Mouse (Mus musculus): ENCODE measurements around the gene Sypl. TPM values are rescaled to one million over a fixed set of nuclear protein-coding genes. Genes with fewer than 3 reads are reported as not detected.

The Sypl gene
- polyA plus RNA-seq, 1 experiment, result 28.9 TPM

DNA sequence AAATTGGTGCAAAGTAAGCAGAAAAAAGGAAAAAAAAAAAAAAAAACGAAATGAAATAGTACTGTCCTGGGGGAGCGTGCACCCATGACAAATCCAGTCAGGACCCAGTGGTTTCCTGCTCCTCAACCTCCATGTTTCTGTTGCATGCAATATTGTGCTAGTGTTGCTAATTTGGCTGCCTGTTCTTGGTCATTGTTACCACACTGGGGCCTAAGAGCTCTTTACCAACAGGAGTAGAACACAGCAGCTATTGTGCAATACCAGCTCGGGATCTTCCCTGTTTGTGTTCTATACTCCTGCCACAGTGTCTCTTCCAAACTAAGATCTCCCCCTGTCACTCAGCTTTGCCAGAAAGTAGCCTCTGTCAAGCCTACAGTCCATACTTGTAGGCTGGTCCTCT, 9.7 kb upstream of the Sypl start:
- no peak for TF ChIP-seq POLR2A (IDR thresholded peaks at IDR 0.05; ENCODE audit: borderline replicate concordance, extremely low read depth, insufficient read depth, insufficient read length, poor library complexity, severe bottlenecking)
- TF ChIP-seq CTCF (IDR thresholded peaks at IDR 0.05; ENCODE audit: borderline replicate concordance, extremely low read depth, insufficient read depth, insufficient read length), result no peak
- no peak for DNase-seq (ENCODE audit: low read depth)

DNA sequence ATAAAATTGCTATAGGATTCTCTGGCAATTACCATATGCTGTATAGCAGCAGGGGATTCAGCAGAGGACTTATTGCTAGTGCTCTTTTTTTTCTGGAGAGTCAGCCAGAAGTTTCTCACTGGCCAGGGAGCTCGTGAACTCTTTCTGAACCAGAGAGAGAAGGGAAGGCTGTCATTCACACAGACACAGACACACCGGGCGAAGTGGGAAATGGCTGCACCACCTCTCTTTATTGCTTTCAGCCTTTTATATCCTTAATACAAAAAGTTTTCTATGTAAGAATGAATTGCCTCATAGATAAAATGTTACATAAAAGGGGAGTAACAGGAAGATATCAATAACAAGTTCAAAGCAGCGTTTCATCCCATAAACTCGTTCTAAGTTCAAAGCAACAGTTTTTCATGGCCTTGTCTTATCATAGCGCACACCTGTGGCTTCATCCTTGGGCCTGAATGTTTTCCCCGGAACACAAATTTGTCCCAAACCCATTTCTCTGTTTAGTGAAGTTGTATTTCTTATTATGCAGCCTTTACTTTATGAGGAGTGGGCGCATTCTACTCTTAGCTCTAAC, 8.7 kb upstream of the Sypl start:
- TF ChIP-seq POLR2A (IDR thresholded peaks at IDR 0.05; ENCODE audit: borderline replicate concordance, extremely low read depth, insufficient read depth, insufficient read length, poor library complexity, severe bottlenecking) (no peak), CTCF (IDR thresholded peaks at IDR 0.05; ENCODE audit: borderline replicate concordance, extremely low read depth, insufficient read depth, insufficient read length) (no peak)
- DNase-seq (ENCODE audit: low read depth), result no peak

DNA sequence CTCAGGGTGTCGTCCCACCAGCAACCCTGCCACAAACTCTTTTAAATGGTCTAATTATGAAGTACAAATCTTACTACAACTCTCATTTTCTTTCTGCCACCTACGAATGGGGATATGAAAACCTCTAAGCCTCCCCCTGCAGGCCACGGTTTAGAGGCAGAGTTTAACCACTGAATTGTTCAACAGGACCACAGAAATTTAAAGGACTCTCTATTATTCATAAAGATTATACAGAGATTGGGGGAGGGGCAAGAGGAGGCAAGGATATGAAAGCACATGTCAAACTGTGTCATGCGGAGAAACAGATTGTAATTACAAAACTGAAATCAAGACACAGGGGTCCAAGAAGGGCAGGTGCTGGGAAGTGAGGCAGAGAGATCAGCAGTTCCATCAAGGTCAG, 7.3 kb upstream of the Sypl start:
- TF ChIP-seq CTCF (IDR thresholded peaks at IDR 0.05; ENCODE audit: borderline replicate concordance, extremely low read depth, insufficient read depth, insufficient read length) (no peak), POLR2A (IDR thresholded peaks at IDR 0.05; ENCODE audit: borderline replicate concordance, extremely low read depth, insufficient read depth, insufficient read length, poor library complexity, severe bottlenecking) (no peak)
- DNase-seq (ENCODE audit: low read depth), result no peak

DNA sequence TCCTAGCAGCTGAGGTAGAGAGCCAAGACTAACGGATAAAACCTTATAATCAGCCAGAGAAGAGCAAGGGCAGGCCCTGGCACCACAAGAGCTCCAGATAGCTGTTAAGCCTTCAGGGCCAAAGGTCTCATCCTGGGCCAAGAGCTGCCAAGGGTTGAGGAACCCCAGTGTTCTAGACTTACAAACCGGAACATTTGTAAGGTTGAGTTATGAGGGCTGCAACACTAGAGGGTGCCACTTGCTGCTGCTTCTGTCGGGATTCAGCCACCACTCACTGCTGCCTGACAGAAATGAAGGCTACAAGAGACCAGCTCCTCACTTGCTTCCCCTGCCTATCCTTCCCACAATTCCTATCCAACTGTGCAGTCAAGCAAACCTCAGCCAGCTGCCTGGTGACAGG, 1.3 kb upstream of the Sypl start:
- TF ChIP-seq POLR2A (IDR thresholded peaks at IDR 0.05; ENCODE audit: borderline replicate concordance, extremely low read depth, insufficient read depth, insufficient read length, poor library complexity, severe bottlenecking) (no peak), CTCF (IDR thresholded peaks at IDR 0.05; ENCODE audit: borderline replicate concordance, extremely low read depth, insufficient read depth, insufficient read length) (peak; percentile 28; the same call in 1 of the 2 replicates)
- DNase-seq (ENCODE audit: low read depth), result peak; percentile 38

DNA sequence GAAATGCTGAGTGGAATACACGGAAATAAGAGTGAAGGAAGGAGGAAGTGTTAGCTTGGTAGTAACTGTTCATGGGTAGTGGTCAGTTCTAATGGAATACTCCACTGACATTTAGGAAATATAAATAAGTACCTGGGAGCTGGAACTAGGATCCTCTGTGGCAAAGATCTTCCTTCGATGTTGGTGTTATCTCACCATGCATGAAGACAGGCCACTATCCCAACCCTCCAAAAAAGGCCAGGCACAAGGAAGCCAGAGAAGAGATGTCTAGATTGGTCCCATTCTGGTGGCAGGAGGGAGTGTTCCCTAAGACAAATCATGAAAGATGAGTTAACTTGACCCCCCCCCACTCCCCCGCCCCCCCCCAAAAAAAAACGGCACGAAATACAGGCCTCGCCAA, 625 bp upstream of the Sypl start:
- TF ChIP-seq POLR2A (IDR thresholded peaks at IDR 0.05; ENCODE audit: borderline replicate concordance, extremely low read depth, insufficient read depth, insufficient read length, poor library complexity, severe bottlenecking), result no peak
- no peak for TF ChIP-seq CTCF (IDR thresholded peaks at IDR 0.05; ENCODE audit: borderline replicate concordance, extremely low read depth, insufficient read depth, insufficient read length)
- no peak for DNase-seq (ENCODE audit: low read depth)

DNA sequence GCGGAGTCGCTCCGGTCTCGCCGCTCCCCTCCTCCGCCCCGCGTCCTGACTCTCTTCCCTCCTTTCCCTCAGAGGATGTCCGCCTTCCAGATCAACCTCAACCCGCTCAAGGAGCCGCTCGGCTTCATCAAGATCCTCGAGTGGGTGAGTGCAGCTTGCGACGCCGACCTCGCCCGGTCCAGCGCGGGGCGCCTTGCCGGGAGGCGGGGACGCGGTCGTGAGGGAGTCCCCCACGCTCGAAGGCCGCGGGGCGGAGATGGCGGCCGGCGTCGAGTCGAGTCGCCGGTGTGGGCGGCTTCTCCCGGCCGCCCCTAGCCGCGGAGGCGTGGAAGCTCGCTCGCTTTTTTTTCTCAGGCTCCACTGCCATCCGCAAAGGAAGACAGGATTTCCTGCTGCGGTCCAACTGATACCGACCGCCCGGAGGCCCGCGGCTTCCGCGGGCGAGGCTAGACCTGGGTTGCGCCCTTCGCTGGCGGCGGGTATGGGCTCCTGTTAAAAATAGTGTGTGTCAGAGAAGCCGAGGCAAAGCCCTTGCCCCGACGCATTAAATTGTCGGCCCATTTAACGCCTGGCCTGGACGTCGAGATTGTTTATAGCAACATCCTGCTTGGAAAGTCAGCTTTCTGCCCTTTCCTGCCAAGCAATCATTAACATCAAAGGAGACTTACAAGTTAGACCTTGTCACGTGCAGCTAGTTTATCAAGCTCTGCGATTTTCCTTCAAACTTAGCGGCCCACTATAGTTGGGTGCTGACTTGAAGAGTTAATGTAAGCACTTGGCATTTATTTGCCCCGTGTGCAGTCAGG, 728 bp downstream of the Sypl start:
- no peak for TF ChIP-seq CTCF (IDR thresholded peaks at IDR 0.05; ENCODE audit: borderline replicate concordance, extremely low read depth, insufficient read depth, insufficient read length)
- TF ChIP-seq POLR2A (IDR thresholded peaks at IDR 0.05; ENCODE audit: borderline replicate concordance, extremely low read depth, insufficient read depth, insufficient read length, poor library complexity, severe bottlenecking), result no peak
- DNase-seq (ENCODE audit: low read depth), result peak; percentile 61

DNA sequence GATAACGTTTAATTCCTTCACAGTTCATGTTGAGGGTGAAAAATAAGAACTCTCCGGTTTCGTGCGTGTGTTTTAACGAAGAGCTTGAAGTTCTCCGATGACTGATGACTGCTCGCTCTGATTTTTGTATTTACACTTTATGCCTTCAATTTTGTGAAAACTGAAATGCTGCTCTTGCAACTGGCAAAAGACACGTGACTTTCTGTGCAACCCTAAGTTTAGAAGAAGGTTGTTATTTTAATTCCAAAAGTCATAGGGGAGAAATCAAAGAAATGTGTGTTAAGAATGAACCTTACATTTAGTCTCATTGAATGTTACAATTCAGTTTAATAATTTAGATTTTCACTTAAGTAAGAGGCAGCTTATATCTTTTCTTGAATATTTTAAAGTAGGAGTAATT, 1.3 kb downstream of the Sypl start:
- DNase-seq (ENCODE audit: low read depth), result no peak
- TF ChIP-seq POLR2A (IDR thresholded peaks at IDR 0.05; ENCODE audit: borderline replicate concordance, extremely low read depth, insufficient read depth, insufficient read length, poor library complexity, severe bottlenecking) (no peak), CTCF (IDR thresholded peaks at IDR 0.05; ENCODE audit: borderline replicate concordance, extremely low read depth, insufficient read depth, insufficient read length) (no peak)

DNA sequence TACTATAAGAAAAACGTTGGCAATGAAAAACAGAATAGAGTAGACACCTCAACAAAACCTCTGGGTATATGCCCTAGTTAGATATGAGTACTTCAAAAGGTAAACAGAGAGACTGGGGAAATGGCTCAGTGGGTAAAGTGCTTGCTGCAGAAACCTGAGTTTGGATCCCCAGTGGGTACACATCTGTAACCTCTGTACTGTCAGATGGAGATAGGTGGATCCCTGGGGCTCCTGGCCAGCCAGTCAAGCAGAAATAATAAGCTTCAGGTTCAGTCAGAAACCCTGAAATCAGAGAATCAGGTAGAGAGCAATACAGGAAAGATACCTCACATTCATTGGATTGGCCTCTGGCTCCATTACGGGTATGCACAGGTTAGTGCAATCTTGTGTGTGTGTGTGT, 3.5 kb downstream of the Sypl start:
- no peak for DNase-seq (ENCODE audit: low read depth)
- TF ChIP-seq POLR2A (IDR thresholded peaks at IDR 0.05; ENCODE audit: borderline replicate concordance, extremely low read depth, insufficient read depth, insufficient read length, poor library complexity, severe bottlenecking) (no peak), CTCF (IDR thresholded peaks at IDR 0.05; ENCODE audit: borderline replicate concordance, extremely low read depth, insufficient read depth, insufficient read length) (no peak)

DNA sequence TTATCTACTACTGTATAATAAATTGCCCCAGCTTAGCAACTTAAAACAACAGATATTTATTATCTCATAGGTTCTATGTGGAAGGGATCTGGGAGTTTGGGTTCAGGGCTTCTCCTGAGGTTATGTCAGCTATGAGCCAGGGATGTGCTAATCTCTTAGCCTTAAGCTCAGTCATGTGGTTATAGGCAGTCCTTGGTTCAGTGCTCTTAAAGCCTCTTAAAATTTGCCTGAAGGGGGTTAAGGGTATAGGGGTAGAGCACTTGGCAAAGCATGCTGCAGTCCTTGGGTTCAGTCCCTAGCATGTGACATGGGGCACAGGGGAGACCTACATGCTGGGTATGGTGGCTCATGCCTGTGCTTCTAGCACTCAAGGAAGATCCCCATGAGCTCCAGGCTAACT, 8.4 kb downstream of the Sypl start:
- no peak for TF ChIP-seq POLR2A (IDR thresholded peaks at IDR 0.05; ENCODE audit: borderline replicate concordance, extremely low read depth, insufficient read depth, insufficient read length, poor library complexity, severe bottlenecking)
- no peak for TF ChIP-seq CTCF (IDR thresholded peaks at IDR 0.05; ENCODE audit: borderline replicate concordance, extremely low read depth, insufficient read depth, insufficient read length)

DNA sequence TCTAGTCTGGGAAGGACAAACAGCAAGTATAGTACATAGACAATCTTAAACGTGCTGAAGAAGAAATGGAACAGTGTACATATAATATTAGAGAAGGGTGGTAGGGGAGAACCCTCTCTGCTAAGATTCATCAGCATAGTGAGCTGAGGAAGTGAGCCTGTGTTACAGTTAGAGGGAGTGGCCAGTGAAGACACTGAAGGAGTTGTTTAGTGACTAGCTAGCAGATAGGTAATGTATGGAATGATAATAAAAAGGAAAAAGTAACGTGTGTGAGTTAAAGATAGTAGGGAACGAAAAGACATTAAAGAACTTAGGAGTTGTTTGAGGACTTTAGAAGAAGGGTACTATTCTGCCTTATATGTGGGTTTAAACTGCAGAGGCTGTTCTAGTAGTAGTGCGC, 10.2 kb downstream of the Sypl start:
- no peak for TF ChIP-seq CTCF (IDR thresholded peaks at IDR 0.05; ENCODE audit: borderline replicate concordance, extremely low read depth, insufficient read depth, insufficient read length)
- no peak for TF ChIP-seq POLR2A (IDR thresholded peaks at IDR 0.05; ENCODE audit: borderline replicate concordance, extremely low read depth, insufficient read depth, insufficient read length, poor library complexity, severe bottlenecking)
- DNase-seq (ENCODE audit: low read depth), result no peak

More for the DNA sequence above, 8.4 kb downstream of the Sypl start:
- DNase-seq (ENCODE audit: low read depth), result no peak

DNA sequence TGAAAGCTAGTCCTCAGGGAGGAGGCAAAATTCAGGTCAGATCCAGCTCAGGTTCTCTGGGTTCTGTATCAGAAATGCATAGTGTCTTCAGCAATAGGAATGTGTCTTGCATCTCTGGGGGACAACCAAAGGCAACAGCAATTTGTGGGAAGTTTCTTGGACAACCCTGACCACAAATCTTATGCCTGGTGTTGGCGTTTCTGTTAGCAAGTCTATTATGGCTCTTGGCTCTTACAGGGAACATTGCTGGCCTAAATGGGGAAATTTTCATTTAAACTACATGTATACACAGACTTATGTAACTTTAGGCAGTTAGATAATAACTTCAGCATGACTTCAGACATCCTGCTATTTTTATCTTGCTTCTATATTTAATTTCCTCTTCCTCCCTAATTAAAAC, 18.6 kb downstream of the Sypl start:
- DNase-seq (ENCODE audit: low read depth), result no peak
- no peak for TF ChIP-seq POLR2A (IDR thresholded peaks at IDR 0.05; ENCODE audit: borderline replicate concordance, extremely low read depth, insufficient read depth, insufficient read length, poor library complexity, severe bottlenecking)
- no peak for TF ChIP-seq CTCF (IDR thresholded peaks at IDR 0.05; ENCODE audit: borderline replicate concordance, extremely low read depth, insufficient read depth, insufficient read length)

DNA sequence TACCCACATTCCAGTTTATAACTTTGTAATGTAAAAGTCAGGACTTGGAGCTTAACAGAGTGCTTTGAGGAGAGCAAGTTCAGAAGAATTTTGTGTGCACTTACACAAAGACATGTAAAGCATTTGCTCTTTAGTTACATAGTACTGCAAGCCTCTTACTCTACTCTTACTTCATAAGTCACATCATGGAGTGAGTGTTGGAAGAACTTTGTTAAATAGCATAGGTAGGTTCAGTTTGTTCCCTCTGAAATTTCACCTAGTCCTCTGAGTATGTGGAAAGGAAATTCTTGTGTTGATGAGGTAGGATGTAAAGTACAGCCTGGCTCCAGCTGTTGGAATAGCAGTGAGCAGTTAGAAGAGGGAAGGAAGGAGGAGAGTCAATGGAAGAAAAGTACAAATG, 21.2 kb downstream of the Sypl start:
- DNase-seq (ENCODE audit: low read depth), result no peak
- TF ChIP-seq POLR2A (IDR thresholded peaks at IDR 0.05; ENCODE audit: borderline replicate concordance, extremely low read depth, insufficient read depth, insufficient read length, poor library complexity, severe bottlenecking) (no peak), CTCF (IDR thresholded peaks at IDR 0.05; ENCODE audit: borderline replicate concordance, extremely low read depth, insufficient read depth, insufficient read length) (no peak)
